Mouse (Mus musculus) left cerebral cortex, postnatal 4 days (tissue): ENCODE measurements around the gene Rpl18a. TPM values are rescaled to one million over a fixed set of nuclear protein-coding genes. Genes with fewer than 3 reads are reported as not detected.

Experiments used
- DNase-seq: peaks from one replicate; pipeline ENCODE4 v3.0.0-alpha.2; 2022
- intact Hi-C: fragments of 180-260 bp; cut with DNase I; formaldehyde crosslinking; loops from one replicate; pipeline ENCODE4 v1.15.1; 2025
- total RNA-seq, 2 experiments: library from RNA; stranded (reverse); gene quantifications; 2 replicates each; pipeline ENCODE4 v1.2.3; 2021

The Rpl18a gene
- total RNA-seq: 1,000 to 10,000 TPM in 1 of 2 experiments, 100 to 1,000 TPM in 1; 955 to 1,024 TPM

DNA sequence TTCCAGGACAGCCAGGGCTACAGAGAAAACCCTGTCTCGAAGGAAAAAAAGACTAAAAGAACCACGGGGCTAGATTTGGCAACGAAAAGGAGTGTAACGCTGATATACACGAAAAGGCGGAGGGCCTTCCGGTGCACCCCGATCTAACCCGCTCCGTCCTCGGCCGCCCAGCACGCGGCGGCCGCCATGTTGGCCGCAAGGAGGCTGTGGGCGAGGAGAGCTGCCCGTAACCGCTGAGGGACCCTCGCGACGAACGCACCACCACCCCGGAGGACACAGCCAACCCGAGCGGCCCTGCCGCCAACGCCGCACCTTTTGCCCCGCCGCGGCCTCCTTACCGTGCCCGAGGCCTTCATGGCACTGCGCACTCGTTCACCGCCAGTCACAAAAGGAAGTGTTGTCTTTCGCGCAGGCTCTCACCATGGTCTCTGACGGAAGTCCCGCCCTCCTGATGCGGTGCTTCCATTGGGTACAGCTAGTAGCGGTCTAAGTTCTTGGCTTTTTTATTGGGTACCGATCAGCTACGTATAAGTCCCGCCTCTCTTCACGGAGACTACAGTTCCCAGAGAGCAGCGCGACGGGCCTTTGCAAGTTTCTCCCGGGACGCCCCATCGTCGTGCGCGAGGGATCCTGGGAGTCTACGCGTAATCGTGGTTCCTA, at the start of gene Rpl18a:
TSS of gene Rpl18a (minus strand) at position 392 of the 660 bp plus-strand sequence.
- intact Hi-C loops: loop anchor here (10.0 kb wide), 1 partner anchor 468 kb away; the partner anchor contains the start of gene Use1
- peak; percentile 95 for DNase-seq

DNA sequence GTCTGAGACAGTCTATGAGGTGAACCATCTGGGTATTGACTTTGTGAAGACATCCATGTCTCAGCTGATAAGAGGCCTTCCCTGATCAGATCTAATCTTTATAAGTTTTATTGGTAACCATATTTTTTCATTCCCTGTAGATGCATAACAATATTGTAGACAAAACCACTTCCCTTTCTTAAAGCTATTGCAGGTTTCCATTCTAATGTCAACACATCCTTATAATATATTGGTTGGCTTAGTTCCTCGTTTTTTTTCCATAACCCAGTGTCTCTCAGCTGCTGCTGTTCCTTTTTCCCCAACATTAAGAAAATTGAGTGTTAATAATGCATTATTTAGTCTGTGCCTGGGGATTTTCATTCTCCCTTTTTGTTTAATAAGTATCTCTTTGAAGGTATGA, 46.0 kb upstream of the Rpl18a start:
- intact Hi-C loops: no loop called here

DNA sequence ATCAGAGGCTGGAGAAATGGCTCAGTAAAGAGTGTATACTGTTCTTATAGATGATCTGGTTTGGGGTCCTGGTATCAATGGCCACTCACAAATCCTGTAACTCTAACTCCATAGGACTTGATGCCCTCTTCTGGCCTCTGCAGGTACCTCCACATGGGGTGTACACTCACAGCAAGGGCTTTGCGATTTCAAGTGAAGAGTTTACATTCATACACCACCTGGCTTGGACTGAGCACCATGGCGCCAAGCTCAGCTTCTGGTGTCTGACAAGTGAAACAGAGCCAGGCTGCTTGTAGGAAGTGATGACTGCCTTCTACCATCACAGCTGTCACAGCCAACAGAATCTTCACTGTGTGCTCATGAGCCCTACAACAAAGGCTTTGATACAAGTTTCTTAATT, 44.3 kb upstream of the Rpl18a start:
- no peak for DNase-seq

More for the DNA sequence above, 46.0 kb upstream of the Rpl18a start:
- no peak for DNase-seq

DNA sequence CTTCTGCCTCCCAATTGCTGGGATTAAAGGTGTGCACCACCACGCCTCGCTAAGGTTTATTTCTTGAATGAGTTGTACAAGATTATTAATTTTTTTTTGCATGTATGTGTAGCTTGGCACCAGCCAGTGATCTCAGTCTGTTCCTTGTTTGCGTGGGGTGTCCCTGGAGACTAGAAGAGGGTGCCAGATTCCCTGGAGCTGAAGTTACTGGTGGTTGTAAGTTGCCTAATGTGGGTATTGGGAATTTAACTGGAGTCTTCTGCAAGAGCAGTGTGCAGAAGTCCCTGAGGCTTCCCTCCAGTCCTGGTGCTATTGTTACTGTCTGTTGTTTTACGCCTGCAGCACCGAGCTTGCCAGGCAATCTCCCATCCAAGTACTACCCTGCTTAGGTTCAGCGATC, 40.0 kb upstream of the Rpl18a start:
- DNase-seq: no peak
- intact Hi-C loops: no loop called here

More for the DNA sequence above, 44.3 kb upstream of the Rpl18a start:
- intact Hi-C loops: no loop called here

DNA sequence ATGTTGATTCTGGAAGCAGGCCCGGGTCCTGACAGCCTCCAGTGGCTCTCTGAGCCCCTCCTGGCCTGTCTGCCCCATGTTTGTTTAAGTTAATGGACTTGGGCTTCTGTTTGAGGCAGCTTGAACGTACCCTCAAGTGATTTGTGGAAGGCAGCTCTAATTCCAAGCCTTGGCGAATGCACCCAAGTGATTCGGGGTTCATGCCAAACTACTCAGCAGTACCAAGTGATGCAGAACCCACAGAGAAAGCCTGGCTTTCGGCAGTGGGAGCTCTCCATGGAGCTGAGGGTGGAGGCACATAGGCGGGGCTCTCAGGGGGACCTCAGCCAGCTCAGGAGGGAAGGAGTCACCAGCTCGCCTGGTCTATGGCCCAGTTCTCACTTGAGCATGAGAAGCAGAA, 37.6 kb upstream of the Rpl18a start:
- intact Hi-C loops: no loop called here
- DNase-seq: no peak

DNA sequence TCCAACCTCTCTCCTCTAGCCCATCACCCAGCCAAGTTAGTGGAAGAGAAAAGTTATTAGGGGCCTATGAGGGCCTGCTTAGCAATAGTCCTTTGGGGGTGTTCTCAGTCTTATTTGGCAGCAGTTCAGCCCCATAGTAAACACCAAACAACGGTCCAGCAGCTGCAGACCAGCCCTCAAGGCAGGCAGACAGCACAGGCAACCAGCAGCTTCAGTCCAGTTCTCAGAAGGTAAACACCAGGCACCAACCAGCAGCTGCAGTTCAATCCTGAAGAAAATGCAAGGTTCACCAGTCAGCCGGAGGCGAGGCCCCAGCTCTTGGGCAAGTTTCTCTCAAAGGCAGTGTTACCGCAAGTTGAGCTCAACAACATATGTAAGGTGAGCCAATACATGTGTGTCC, 35.8 kb upstream of the Rpl18a start:
- intact Hi-C loops: no loop called here
- no peak for DNase-seq

DNA sequence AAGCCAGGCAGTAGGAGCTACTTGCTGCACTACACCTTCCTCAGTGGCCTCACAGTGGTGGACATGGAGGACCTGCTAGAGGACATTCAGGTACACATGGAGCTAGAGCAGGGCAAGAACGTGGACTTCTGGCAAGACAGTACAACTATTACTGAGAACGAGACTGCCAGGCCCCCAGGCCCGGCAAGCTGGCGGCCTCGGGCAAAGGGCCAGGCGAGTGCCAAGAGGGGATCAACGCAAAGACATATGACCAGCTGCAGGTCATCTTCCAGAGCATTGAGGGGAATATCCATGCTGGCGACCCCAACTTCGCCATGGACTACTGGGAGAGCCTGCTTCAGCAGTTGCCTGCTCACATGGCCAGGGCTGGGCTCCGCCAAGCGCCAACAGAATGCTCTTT, 34.5 kb upstream of the Rpl18a start:
- no peak for DNase-seq
- intact Hi-C loops: no loop called here

DNA sequence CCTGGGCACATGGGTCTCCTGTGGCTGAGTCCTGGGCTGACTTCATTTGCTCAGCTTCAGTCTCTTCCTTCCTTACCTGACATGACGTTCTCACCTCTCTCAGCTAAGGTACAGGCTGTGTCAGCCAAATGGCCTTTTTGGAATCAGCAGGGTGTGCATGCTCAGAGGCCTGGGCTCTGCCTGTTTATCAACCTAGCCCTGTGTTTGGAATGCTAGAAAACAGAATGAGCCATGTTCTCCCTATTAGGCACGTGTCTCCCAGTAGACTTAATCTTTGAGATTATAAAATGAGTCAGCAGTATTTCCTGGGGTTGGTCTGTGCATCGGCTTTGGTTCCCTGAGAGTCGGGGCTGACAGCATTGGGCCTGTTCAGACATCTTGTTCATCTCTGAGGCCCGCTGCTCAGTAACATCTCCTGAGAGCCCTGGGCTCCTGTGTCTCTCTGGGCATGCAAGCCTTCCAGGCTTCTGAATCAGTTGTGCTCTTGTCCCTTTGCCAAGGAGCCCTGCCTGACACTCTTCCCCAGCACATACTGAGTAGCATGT, 31.6 kb upstream of the Rpl18a start:
- no peak for DNase-seq
- intact Hi-C loops: no loop called here

DNA sequence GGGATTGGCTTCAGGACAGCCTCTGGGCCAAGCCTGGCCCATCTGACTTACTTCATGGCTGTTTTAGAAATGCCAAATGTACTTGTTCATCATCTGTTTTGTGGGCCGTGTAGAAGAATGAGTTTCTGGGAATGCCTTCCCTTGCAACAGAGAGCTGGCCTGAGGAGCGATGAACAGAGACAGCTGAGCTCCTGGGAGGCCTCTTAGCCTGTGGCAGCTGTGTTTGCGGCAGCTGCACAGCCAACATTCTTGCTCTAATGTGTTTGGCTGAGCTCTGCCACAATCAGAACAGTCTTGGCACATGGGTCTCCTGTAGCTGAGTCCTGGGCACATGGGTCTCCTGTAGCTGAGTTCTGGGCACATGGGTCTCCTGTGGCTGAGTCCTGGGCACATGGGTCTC, 30.9 kb upstream of the Rpl18a start:
- intact Hi-C loops: no loop called here

DNA sequence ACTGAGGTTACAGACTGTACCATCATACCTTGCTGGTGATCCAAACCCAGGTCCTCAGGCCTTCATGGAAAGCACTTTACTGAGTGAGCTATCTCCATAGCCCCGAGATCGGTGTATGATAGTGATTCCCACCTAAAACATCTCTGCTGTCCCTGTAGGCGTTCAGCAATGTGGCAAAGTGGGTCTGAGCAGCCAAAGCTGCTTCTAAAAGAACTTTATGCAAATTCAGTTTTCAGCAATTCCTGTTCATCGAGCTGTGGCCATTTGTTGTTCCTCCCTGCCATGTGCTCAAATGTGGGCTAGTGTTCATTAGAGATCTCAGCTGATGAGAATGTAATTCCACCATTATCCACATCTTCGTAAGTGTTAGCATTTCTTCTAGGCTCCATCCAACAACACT, 29.2 kb upstream of the Rpl18a start:
- intact Hi-C loops: no loop called here
- no peak for DNase-seq

More for the DNA sequence above, 30.9 kb upstream of the Rpl18a start:
- no peak for DNase-seq

DNA sequence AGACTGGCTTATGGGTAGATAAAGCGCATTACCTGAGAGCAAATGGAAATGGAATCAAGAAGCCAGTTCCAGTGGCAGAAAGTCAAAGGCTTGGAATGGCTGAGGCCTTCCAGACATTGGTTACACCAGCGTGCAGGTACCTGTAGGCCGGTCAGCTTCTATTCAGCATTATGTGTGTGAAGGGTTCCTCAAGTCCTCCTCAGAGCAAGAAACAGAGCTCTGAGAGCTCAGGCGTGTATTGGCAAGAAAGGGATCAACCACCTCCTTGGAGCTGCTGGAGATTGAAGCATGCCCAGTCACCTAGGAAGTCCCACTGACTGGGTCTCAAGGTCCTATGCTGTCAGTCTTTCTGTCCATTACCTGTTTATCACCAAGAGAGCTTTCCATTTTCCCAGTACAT, 28.5 kb upstream of the Rpl18a start:
- intact Hi-C loops: no loop called here
- DNase-seq: no peak

DNA sequence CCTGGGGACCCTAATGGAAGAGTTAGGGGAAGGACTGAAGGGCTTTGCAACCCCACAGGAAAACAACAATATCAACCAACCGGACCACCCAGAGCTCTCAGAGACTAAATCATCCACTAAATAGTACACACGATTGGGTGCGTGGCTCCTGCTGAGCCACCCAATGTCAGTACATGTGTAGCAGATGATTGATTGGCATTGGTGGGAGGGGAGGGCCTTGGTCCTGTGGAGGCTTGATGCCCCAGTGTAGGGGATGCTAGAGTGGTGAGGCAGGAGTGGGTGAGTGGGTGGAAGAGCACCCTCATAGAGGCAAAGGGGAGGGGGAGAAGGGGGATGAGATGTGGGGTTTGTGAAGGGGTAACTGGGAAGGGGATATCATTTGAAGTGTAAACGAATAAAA, 26.9 kb upstream of the Rpl18a start:
- intact Hi-C loops: no loop called here
- DNase-seq: no peak

DNA sequence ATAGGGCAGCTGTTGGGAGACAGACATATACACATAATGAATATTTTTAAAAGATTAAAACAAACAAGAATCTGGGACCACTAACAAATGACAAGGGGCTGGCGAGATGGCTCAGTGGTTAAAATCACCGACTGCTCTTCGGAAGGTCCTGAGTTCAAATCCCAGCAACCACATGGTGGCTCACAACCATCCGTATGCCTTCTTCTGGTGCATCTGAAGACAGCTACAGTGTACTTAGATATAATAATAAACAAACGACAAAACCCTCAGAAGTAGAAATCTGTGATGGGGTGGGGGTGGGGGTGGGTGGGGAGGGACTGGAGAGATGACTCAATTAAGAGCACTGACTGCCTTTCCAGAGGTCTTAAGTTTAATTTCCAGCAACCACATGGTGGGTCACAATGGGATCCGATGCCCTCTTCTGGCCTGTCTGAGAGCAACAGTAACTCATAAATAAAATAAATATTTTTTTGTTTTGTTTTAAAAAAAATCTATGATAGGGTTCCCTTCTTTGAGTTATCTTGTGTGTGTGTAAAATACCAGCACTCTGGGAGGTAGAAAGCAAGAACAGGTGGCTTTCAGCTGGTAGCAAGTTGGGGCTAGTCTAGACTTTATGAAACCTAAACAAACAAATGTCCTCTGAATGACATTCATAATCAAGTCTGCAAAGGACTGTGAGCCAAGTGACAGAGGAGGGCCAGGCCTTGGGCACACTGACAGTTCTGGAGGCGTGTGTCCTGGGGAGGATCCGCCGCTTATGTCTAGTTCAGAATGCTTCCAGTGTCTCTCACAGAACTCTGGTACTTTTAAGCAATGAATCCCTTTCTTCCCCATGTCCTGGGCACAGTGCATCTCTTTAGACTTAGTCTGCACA, 23.1 kb upstream of the Rpl18a start:
- intact Hi-C loops: no loop called here

DNA sequence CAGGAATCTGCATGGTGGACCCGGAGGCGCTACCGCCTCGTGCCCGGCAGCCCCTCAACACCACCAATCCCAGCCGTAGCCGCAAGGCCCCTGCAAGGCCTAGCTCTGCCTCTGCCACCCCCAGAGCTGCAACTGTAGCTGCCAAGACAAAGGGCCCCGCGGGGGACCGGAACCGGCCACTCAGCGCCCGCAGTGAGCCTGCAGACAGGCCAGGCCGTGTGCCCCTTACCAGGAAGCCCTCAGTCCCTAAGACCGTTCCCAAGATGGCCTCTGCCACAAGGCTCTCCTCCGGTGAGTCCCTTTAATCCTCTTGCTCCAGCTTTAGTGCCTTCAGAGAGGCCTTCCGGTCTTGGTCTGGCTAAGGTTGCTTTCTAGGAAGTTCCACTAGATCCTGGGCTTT, 17.5 kb upstream of the Rpl18a start:
- no peak for DNase-seq
- intact Hi-C loops: no loop called here

More for the DNA sequence above, 23.1 kb upstream of the Rpl18a start:
- no peak for DNase-seq

DNA sequence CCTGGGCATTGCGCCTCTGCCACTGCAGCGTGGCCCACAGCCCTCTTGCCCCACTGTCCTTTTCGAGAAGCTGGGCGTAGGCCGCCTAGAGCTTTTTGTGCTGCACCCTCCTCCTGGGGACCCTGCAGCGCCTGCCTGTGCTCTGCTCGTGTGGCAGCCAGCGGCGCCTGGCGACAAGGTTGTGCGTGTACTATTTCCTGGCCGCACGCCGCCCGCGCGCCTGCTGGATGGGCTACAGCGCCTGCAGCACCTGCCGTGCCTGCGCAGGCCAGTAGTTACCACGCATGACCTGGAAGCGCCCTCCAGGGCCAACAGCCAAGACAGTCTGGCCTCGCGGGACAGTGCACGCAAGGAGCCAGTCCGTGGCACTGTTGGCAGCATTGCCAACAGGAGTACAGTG, 16.3 kb upstream of the Rpl18a start:
- intact Hi-C loops: no loop called here
- no peak for DNase-seq

DNA sequence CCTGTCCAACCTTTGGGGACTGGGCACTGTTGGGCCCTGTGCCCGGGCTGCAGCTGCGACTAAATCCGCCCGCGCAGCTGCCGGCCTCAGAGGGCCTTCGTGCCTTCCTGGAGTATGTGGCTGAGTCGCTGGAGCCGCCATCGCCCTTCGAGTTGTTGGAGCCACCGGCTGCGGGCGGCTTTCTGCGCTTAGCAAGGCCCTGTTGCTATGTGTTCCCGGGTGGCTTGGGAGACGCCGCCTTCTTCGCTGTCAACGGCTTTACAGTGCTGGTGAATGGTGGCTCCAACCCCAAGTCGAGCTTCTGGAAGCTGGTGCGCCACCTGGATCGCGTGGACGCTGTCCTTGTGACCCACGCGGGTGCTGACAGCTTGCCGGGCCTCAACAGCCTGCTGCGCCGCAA, 15.7 kb upstream of the Rpl18a start:
- DNase-seq: no peak
- intact Hi-C loops: no loop called here

DNA sequence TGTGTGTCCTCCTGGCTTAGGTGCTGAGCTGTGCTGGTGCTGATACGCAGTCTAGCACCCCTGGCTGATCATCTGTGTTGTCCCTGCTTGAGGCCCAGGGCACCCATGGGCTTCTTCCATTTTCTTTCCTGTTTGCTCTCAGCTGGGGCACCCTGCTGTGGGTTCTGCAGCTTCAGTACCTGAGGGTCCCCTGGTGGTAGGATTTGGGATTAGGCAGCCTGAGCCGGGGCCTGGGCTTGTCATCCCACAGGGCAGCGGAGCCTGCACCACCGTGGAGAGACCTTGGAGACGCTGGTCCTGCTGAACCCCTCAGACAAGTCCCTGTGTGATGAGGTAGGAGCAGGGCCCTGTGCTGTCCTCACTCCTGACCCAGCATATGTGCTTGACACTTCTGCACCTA, 14.4 kb upstream of the Rpl18a start:
- intact Hi-C loops: no loop called here
- DNase-seq: no peak

DNA sequence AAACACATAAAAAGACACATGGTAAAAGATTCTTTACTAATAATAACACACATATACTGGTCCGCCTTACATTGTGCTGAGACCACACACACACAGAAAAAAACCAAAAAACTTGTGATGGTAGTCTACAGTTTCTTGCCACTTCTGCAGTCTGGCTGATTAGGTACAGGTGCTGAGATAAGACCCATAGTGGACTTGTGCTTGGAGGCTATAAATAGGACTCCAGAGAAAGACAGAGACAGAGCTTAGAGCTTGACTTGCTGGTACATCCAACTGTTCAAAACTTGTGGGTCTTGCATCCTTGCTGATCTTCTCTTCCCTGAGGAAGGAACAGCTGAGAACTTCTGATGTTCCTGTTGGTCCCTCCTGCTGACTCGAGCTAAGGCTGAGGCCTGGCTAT, 10.3 kb upstream of the Rpl18a start:
- no peak for DNase-seq
- intact Hi-C loops: no loop called here

DNA sequence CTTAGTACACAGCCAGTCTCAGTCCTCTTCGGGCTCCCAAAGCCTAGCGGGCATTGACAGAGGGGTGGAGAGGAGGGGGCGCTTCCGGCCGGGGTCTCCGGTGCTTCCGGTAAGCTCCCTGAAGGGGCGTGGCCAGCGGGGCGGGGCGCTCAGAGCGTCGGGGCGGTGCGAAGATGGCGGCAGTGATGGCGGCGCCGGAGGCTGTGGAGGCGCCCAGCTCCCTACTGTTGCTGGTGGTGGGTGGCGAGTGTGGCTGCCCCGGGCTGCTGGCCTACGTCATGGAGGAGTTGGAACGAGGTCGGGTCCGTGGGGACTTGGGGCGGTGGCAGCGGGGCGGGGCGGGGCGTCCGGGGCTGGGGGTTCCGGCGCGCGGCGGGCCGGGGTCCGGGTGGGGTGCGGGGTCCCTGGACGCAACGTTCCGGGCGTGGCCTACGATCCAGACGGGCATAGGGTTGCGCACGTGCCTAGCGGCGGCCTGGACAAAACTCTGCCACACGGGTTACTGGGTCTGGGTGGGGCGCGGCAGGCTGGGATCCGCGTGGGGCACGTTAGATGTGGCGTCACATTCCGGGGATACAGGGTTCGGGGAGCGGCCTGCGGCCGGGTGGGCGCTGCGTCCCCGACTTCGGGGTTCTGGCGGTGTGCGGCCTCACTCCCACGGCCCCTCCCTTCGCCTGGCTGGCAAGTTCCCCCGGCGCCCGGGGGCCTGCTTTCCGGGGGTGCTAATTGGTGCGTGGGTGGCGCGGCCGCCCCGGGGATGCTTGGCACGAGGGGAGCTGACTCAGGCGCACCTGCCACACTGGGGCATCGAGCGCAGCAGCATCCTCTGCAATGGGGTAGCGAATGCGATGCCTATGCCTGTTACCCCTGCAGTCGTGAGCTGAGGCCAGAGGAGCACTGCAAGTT, 8.9 kb upstream of the Rpl18a start, which contains the start of gene Map1s:
TSS of gene Map1s (plus strand) at position 102 of the 906 bp plus-strand sequence.
- peak; percentile 96 for DNase-seq
- intact Hi-C loops: no loop called here

DNA sequence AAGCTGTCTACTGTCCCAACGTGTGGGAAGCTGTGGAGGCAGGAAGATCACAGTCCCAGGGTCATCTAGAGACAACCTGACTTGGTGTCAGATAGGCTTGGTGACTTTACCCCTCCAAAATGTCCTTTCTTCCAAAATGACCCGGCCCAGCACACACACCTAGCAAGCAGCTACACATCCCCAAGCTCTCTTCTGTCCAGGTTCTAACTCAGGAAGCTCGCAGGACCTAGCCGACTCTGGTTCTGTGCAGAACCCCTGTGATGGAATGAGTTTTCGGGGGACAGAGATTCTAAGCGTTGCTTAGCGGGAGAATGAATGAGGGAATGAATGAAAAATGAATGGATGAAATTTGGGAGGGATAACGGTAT, 8.2 kb upstream of the Rpl18a start:
- intact Hi-C loops: no loop called here
- DNase-seq: no peak

DNA sequence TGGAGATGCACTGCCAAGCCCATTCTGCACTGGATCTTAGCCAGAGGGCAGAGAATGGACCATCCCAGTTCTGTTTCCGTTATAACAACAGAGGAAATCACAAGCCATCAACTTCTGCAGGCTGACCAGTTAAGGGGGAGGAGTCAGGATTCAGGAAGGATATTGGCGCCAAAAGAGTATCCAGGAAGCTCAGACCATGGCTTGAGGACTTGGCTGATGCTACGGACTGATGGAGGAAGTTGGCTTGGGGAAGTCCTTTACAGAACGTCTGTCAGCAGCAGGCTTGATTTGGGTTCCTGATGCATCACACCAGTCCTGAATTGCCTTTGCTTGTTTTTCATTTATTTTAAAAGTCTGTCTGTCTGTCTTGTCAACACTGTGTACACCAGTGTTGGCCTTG, 7.3 kb upstream of the Rpl18a start:
- DNase-seq: no peak
- intact Hi-C loops: no loop called here
